Mouse (Mus musculus) CD4-positive helper T cell, adult 2 months (primary cell): ENCODE results near the gene Mettl11b.
"Not testable (repeated sequence)": the region's sequence is repeated elsewhere in the genome, so short reads cannot be mapped to it uniquely, and the experiment has no call there.

Experiments
- DNase-seq: peaks from one replicate; pipeline ENCODE4 v3.0.0-alpha.2; 2012; ENCODE audit warnings: low read depth, missing footprints, low spot score

Mettl11b gene

GRCm38 (mm10) chr1:163725106-163725759 lies at the start of gene Mettl11b:
Mettl11b (minus strand) TSS chr1:163725232.
- DNase-seq, result no peak

GRCm38 (mm10) chr1:163757462-163758207 lies 32.6 kb upstream of the Mettl11b start:
- no peak for DNase-seq

GRCm38 (mm10) chr1:163751360-163751992 lies 26.4 kb upstream of the Mettl11b start:
- DNase-seq, result no peak

- DNase-seq, result no peak
Observed at GRCm38 (mm10) chr1:163737239-163737533, 12.2 kb upstream of the Mettl11b start.

- DNase-seq, result no peak
Observed at GRCm38 (mm10) chr1:163736441-163737238, 11.6 kb upstream of the Mettl11b start.

GRCm38 (mm10) chr1:163731166-163731565 lies 6.1 kb upstream of the Mettl11b start:
- DNase-seq, result not testable (repeated sequence)

- no peak for DNase-seq
Observed at GRCm38 (mm10) chr1:163723913-163724312, 1.1 kb downstream of the Mettl11b start.

GRCm38 (mm10) chr1:163708618-163709017 lies 16.4 kb downstream of the Mettl11b start:
- DNase-seq, result no peak

GRCm38 (mm10) chr1:163700571-163700970 lies 24.5 kb downstream of the Mettl11b start:
- no peak for DNase-seq

GRCm38 (mm10) chr1:163699702-163700101 lies 25.3 kb downstream of the Mettl11b start:
- no peak for DNase-seq

- no peak for DNase-seq
Observed at GRCm38 (mm10) chr1:163691860-163692259, 33.2 kb downstream of the Mettl11b start.

GRCm38 (mm10) chr1:163682935-163683430 lies 42.0 kb downstream of the Mettl11b start:
- no peak for DNase-seq

GRCm38 (mm10) chr1:163682127-163682526 lies 42.9 kb downstream of the Mettl11b start:
- DNase-seq, result no peak

- no peak for DNase-seq
Observed at GRCm38 (mm10) chr1:163672866-163673265, 52.2 kb downstream of the Mettl11b start.

GRCm38 (mm10) chr1:163671326-163671725 lies 53.7 kb downstream of the Mettl11b start:
- no peak for DNase-seq

GRCm38 (mm10) chr1:163670702-163671101 lies 54.3 kb downstream of the Mettl11b start:
- DNase-seq, result no peak

GRCm38 (mm10) chr1:163669936-163670335 lies 55.1 kb downstream of the Mettl11b start:
- DNase-seq, result no peak

GRCm38 (mm10) chr1:163662416-163662815 lies 62.6 kb downstream of the Mettl11b start:
- DNase-seq, result no peak

- DNase-seq, result no peak
Observed at GRCm38 (mm10) chr1:163658535-163658928, 66.5 kb downstream of the Mettl11b start.

- no peak for DNase-seq
Observed at GRCm38 (mm10) chr1:163657766-163658534, 67.1 kb downstream of the Mettl11b start.

GRCm38 (mm10) chr1:163657056-163657455 lies 68.0 kb downstream of the Mettl11b start:
- DNase-seq, result no peak
